Mouse (Mus musculus) Patski (cell line): Measurements from ENCODE around the gene Efna4. TPM values are rescaled to one million over a fixed set of nuclear protein-coding genes. Genes with fewer than 3 reads are reported as not detected.

ENCODE experiments used
- ATAC-seq: fragments of 100-300 bp; one replicate; pipeline ENCODE4 v1.8.0; 2021
- CTCF ChIA-PET: fragments of 350-600 bp; sonication (Branson Sonifier 250); formaldehyde crosslinking; loops from one replicate; lab custom pipeline; 2022; ENCODE audit warnings: inconsistent platforms; lab: Charles Lee
- POLR2A ChIA-PET: fragments of 350-600 bp; sonication (Branson Sonifier 250); formaldehyde crosslinking; loops from one replicate; lab custom pipeline; 2022; ENCODE audit warnings: antibody characterized with exemption, inconsistent platforms; lab: Charles Lee
- DNase-seq: peaks from one replicate; pipeline ENCODE4 v3.0.0-alpha.2; 2011; ENCODE audit warnings: low read depth, low spot score
- H3K27me3 ChIP-seq: fragments of 371-371 bp; one replicate; pipeline ENCODE4 v1.5.1; 2021
- CTCF ChIP-seq: fragments of 100-300 bp; IDR thresholded peaks from one replicate; pipeline ENCODE4 v1.5.1; 2021
- in situ Hi-C: fragments of 300-500 bp; cut with MboI; formaldehyde crosslinking; loops from 3 replicates; pipeline ENCODE4 v1.11.1; 2018; ENCODE audit warnings: low pct_unique_long_range_greater_than_20kb, mixed read lengths
- polyA plus RNA-seq: library from polyadenylated mRNA; unstranded; gene quantifications from one replicate; pipeline ENCODE4 v1.2.3, GENCODE M21; 2021

Efna4 gene
- polyA plus RNA-seq, 1 experiment from 2014 or later, result 48.7 TPM

- TF ChIP-seq CTCF, result no peak
- POLR2A ChIA-PET, result interaction anchor here (0.6 to 0.7 kb wide), 2 partner anchors 13 to 56 kb away, joined by 3 read pairs; no protein-coding TSS in a partner anchor
- H3K27me3 ChIP-seq, result peaks cover 27% of the 10 kb centered on the region
- no peak for ATAC-seq
- in situ Hi-C loops, result no loop called here
- no peak for DNase-seq
- CTCF ChIA-PET, result interaction anchor here (1.1 to 1.7 kb wide), 4 partner anchors 10 to 25 kb away, joined by 3 to 7 read pairs (median 6); no protein-coding TSS in a partner anchor
These were observed 26.8 kb upstream of the Efna4 start for GRCm38 (mm10) chr3:89364631-89365030.

DNA sequence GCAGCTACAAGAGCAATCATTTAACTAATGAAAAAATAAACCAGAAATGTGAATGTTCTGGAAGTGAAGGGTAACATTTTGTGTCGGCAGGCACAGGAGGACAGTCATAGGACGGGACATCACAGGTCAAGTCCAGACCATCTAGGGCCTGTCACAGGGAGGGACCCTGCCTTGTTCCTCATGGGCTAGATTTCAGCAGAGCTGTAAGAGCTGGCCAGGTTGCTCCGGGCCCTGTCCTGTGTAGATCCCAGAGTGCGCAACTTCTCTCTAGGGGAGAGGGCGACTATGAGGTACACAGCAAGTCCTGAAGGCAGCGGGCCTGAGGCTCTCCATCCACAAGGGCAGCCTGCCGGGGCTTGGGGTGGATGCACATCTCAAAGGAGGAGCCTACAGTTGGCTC is 23.8 kb upstream of the Efna4 start, which contains the start of gene Dcst2:
Dcst2 (plus strand) TSS at position 301 of the 400 bp plus-strand sequence.
- no peak for TF ChIP-seq CTCF
- no peak for ATAC-seq
- no peak for DNase-seq
- peaks cover 19% of the 10 kb centered on the region for H3K27me3 ChIP-seq
- in situ Hi-C loops, result no loop called here
- CTCF ChIA-PET, result interaction anchor here (0.8 to 0.9 kb wide), 2 partner anchors 21 to 27 kb away, joined by 3 read pairs; no protein-coding TSS in a partner anchor
- POLR2A ChIA-PET, result no interaction called here

DNA sequence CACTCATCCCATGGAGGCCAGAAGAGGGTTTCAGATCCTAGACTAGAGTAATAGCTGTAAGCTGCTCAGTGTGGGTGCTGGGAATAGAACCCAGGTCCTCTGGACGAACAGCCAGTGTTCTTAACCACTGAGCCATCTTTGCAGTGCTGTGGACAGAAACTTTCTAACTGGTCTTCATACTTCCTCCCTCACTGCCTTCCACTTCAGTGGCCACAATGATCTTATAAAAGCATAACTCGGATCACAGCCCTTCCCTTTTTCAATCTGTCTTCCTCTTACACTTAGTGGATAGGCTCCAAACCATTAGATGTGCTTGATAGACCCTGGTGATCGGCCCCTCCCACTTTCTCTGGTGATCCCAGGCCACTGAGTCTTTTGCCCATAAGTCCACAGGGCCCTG is 22.4 kb upstream of the Efna4 start:
- CTCF ChIA-PET, result interaction anchor here (1.0 to 2.6 kb wide), 3 partner anchors 10 to 39 kb away, joined by 3 to 8 read pairs (median 3); partner anchors contain the start of gene Adam15
- no peak for TF ChIP-seq CTCF
- peaks cover 14% of the 10 kb centered on the region for H3K27me3 ChIP-seq
- in situ Hi-C loops, result no loop called here
- POLR2A ChIA-PET, result no interaction called here
- no peak for ATAC-seq
- DNase-seq, result no peak

GRCm38 (mm10) chr3:89359630-89360029 is 21.8 kb upstream of the Efna4 start:
- CTCF ChIA-PET, result interaction anchor here (1.0 to 2.6 kb wide), 3 partner anchors 10 to 39 kb away, joined by 3 to 8 read pairs (median 3); partner anchors contain the start of gene Adam15
- DNase-seq (peak; percentile 15), ATAC-seq (no peak)
- POLR2A ChIA-PET, result interaction anchor here (0.6 kb wide), 2 partner anchors 168 to 334 kb away, joined by 3 read pairs; no protein-coding TSS in a partner anchor
- in situ Hi-C loops, result loop anchor here (5.0 kb wide), 1 partner anchor 128 kb away; no protein-coding TSS in a partner anchor
- peaks cover 8% of the 10 kb centered on the region for H3K27me3 ChIP-seq
- no peak for TF ChIP-seq CTCF

- DNase-seq, result no peak
- ChIA-PET POLR2A (no interaction called here), CTCF (no interaction called here)
- no peak for ATAC-seq
- H3K27me3 ChIP-seq, result peaks cover 3% of the 10 kb centered on the region
- in situ Hi-C loops, result loop anchor here (5.0 kb wide), 1 partner anchor 131 kb away; no protein-coding TSS in a partner anchor
- TF ChIP-seq CTCF, result no peak
These were observed 18.2 kb upstream of the Efna4 start for GRCm38 (mm10) chr3:89356029-89356428.

GRCm38 (mm10) chr3:89355512-89355902 is 17.7 kb upstream of the Efna4 start:
- peaks cover 3% of the 10 kb centered on the region for H3K27me3 ChIP-seq
- ATAC-seq (no peak), DNase-seq (no peak)
- POLR2A ChIA-PET, result interaction anchor here (1.1 to 1.3 kb wide), 2 partner anchors 15 to 62 kb away, joined by 3 read pairs; no protein-coding TSS in a partner anchor
- in situ Hi-C loops, result loop anchor here (5.0 kb wide), 1 partner anchor 132 kb away; no protein-coding TSS in a partner anchor
- CTCF ChIA-PET, result interaction anchor here (1.1 to 5.8 kb wide), 16 partner anchors 9 to 153 kb away, joined by 3 to 34 read pairs (median 5); partner anchors contain the start of genes Dcst1 and Efna4
- TF ChIP-seq CTCF, result no peak

- DNase-seq (peak; percentile 80), ATAC-seq (peak; percentile 36)
- CTCF ChIA-PET, result interaction anchor here (0.6 to 5.8 kb wide), 26 partner anchors 9 to 154 kb away, joined by 3 to 34 read pairs (median 4); partner anchors contain the start of genes Dcst1 and Efna4
- POLR2A ChIA-PET, result interaction anchor here (0.6 to 1.3 kb wide), 3 partner anchors 14 to 62 kb away, joined by 3 read pairs; no protein-coding TSS in a partner anchor
- no peak for TF ChIP-seq CTCF
- peaks cover 3% of the 10 kb centered on the region for H3K27me3 ChIP-seq
- in situ Hi-C loops, result loop anchor here (5.0 kb wide), 2 partner anchors 38 to 132 kb away; no protein-coding TSS in a partner anchor
These were observed 17.1 kb upstream of the Efna4 start for GRCm38 (mm10) chr3:89354816-89355511.

DNA sequence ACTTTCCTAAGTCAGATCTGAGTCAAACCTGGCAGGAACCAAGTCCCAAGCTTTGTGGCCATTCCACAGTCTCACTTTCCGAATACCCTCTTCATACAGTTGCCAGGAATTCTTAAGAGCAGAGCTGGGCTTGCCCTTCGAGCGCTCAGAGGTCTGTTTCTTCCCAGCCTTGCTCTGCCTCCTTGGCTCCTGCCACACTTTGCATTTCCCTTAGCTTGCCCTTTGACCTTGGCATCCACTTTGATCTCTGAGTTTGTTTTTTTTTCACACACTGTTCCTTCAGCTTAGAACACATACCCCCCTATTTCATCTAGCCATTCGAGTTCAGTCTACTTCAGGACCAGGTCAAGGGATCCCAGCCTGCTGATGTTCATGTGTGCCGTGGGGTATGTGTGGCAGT is 13.4 kb upstream of the Efna4 start:
- ATAC-seq, result no peak
- no peaks in the 10 kb centered on the region for H3K27me3 ChIP-seq
- POLR2A ChIA-PET, result interaction anchor here (0.6 to 1.7 kb wide), 6 partner anchors 13 to 146 kb away, joined by 3 to 7 read pairs (median 4); no protein-coding TSS in a partner anchor
- TF ChIP-seq CTCF, result no peak
- CTCF ChIA-PET, result interaction anchor here (2.0 to 5.8 kb wide), 2 partner anchors 11 to 34 kb away, joined by 7 to 34 read pairs; no protein-coding TSS in a partner anchor
- DNase-seq, result no peak
- in situ Hi-C loops, result loop anchor here (5.0 kb wide), 1 partner anchor 34 kb away; no protein-coding TSS in a partner anchor

GRCm38 (mm10) chr3:89349869-89350501 is 12.2 kb upstream of the Efna4 start, which contains the start of gene Adam15:
Adam15 (minus strand) TSS chr3:89349996.
- CTCF ChIA-PET, result interaction anchor here (1.1 to 5.8 kb wide), 5 partner anchors 9 to 106 kb away, joined by 3 to 34 read pairs (median 7); no protein-coding TSS in a partner anchor
- in situ Hi-C loops, result loop anchor here (5.0 kb wide), 1 partner anchor 33 kb away; no protein-coding TSS in a partner anchor
- TF ChIP-seq CTCF, result no peak
- peak; percentile 90 for ATAC-seq
- peak; percentile 53 for DNase-seq
- POLR2A ChIA-PET, result interaction anchor here (0.5 to 2.1 kb wide), 9 partner anchors 11 to 1464 kb away, joined by 3 to 13 read pairs (median 4); partner anchors contain the start of gene Efna4
- no peaks in the 10 kb centered on the region for H3K27me3 ChIP-seq
